Mouse (Mus musculus) intestine, embryonic 15.5 days (tissue): ENCODE data around the gene Nkpd1. TPM values are rescaled to one million over a fixed set of nuclear protein-coding genes. Genes with fewer than 3 reads are reported as not detected.

Source experiments
- ATAC-seq: fragments of 200-750 bp; cut with Nextera tagmentation; 2 replicates; pipeline ENCODE4 v1.8.0; 2017; ENCODE audit warnings: moderate TSS enrichment, moderate library complexity
- H3K27ac ChIP-seq: fragments of 300-500 bp; sonication (generic); 2 replicates; pipeline ENCODE4 v1.5.1; 2015; ENCODE audit warnings: mild to moderate bottlenecking, inconsistent platforms
- H3K27me3 ChIP-seq: fragments of 300-500 bp; sonication (generic); replicated peaks from 2 replicates; pipeline ENCODE4 v1.6.1; 2015; ENCODE audit warnings: inconsistent platforms
- H3K36me3 ChIP-seq: fragments of 300-500 bp; sonication (generic); 2 replicates; pipeline ENCODE4 v1.6.1; 2015; ENCODE audit warnings: inconsistent platforms
- H3K4me1 ChIP-seq: fragments of 300-500 bp; sonication (generic); replicated peaks from 2 replicates; pipeline ENCODE4 v1.6.1; 2015; ENCODE audit warnings: inconsistent platforms
- H3K4me2 ChIP-seq: fragments of 300-500 bp; sonication (generic); replicated peaks from 2 replicates; pipeline ENCODE4 v1.6.1; 2015; ENCODE audit warnings: mild to moderate bottlenecking, inconsistent platforms
- H3K4me3 ChIP-seq: fragments of 300-500 bp; sonication (generic); replicated peaks from 2 replicates; pipeline ENCODE4 v1.5.1; 2015; ENCODE audit warnings: inconsistent platforms
- H3K9ac ChIP-seq: fragments of 300-500 bp; sonication (generic); 2 replicates; pipeline ENCODE4 v1.6.1; 2015; ENCODE audit warnings: inconsistent platforms
- H3K9me3 ChIP-seq: fragments of 300-500 bp; sonication (generic); 2 replicates; pipeline ENCODE4 v1.6.1; 2016; ENCODE audit warnings: inconsistent platforms
- WGBS: fragments of 180-500 bp; shearing (Covaris S2); methylation state at CpG from one replicate; pipeline ENCODE4 v1.1.7; 2015; 5-methylcytosine and 5-hydroxymethylcytosine counted together
- polyA plus RNA-seq: library from polyadenylated mRNA; unstranded; fragments of >200 nt; fragmentation: Nextera tagmentation; extraction: Ambion mirVana; gene quantifications from 2 replicates; pipeline ENCODE4 v1.2.1, GENCODE M21; 2015

The Nkpd1 gene
- polyA plus RNA-seq, 1 experiment from 2014 or later = 0.10 TPM

- H3K9ac ChIP-seq = no peak overlapping the region
- no peak overlapping the region for H3K27ac ChIP-seq
- H3K9me3 ChIP-seq = no peaks in the 10 kb centered on the region
- H3K4me1 ChIP-seq = peaks cover 47% of the 10 kb centered on the region
- WGBS = 87% methylated on average over 2 of the region's 2 CpGs
- no peaks in the 10 kb centered on the region for H3K27me3 ChIP-seq
- no peak overlapping the region for H3K4me3 ChIP-seq
- ATAC-seq = no peak
- 0 out of 2 replicates have a peak, but pooled peaks cover 5% of the 10 kb centered on the region for H3K36me3 ChIP-seq
- no peak overlapping the region for H3K4me2 ChIP-seq
Observed at GRCm38 (mm10) chr7:19557086-19557485, 39.4 kb downstream of the Nkpd1 start.

GRCm38 (mm10) chr7:19557982-19558900 is 40.6 kb downstream of the Nkpd1 start:
- H3K9ac ChIP-seq = no peak overlapping the region
- peaks cover 41% of the 10 kb centered on the region for H3K4me1 ChIP-seq
- H3K27ac ChIP-seq = 0 out of 2 replicates have a peak overlapping the region, but pooled peaks have one; percentile 13
- no peaks in the 10 kb centered on the region for H3K27me3 ChIP-seq
- 91% methylated on average over 6 of the region's 6 CpGs for WGBS
- 0 out of 2 replicates have a peak, but pooled peaks cover 5% of the 10 kb centered on the region for H3K36me3 ChIP-seq
- H3K4me2 ChIP-seq = no peak overlapping the region
- H3K9me3 ChIP-seq = no peaks in the 10 kb centered on the region
- ATAC-seq = no peak
- H3K4me3 ChIP-seq = no peak overlapping the region

GRCm38 (mm10) chr7:19558965-19559364 is 41.3 kb downstream of the Nkpd1 start:
- 48% methylated on average over 2 of the region's 2 CpGs for WGBS
- Histone ChIP-seq H3K4me2 (no peak overlapping the region), H3K27me3 (no peaks in the 10 kb centered on the region), H3K36me3 (0 out of 2 replicates have a peak, but pooled peaks cover 4% of the 10 kb centered on the region), H3K9me3 (no peaks in the 10 kb centered on the region), H3K27ac (0 out of 2 replicates have a peak overlapping the region, but pooled peaks have one; percentile 13), H3K9ac (no peak overlapping the region), H3K4me1 (peaks cover 45% of the 10 kb centered on the region), H3K4me3 (no peak overlapping the region)
- ATAC-seq = no peak

GRCm38 (mm10) chr7:19560491-19561260 is 43.0 kb downstream of the Nkpd1 start:
- Histone ChIP-seq H3K4me2 (peak overlapping the region; percentile 78), H3K27ac (0 out of 2 replicates have a peak overlapping the region, but pooled peaks have one; percentile 92), H3K9me3 (no peaks in the 10 kb centered on the region), H3K36me3 (peaks cover 15% of the 10 kb centered on the region), H3K27me3 (no peaks in the 10 kb centered on the region), H3K4me3 (peak overlapping the region; percentile 96), H3K4me1 (peaks cover 45% of the 10 kb centered on the region), H3K9ac (peak overlapping the region; percentile 98)
- 13% methylated on average over 11 of the region's 11 CpGs for WGBS
- ATAC-seq = no peak

GRCm38 (mm10) chr7:19561431-19561764 is 43.8 kb downstream of the Nkpd1 start:
- H3K9me3 ChIP-seq = no peaks in the 10 kb centered on the region
- no peaks in the 10 kb centered on the region for H3K27me3 ChIP-seq
- peak overlapping the region; percentile 98 for H3K9ac ChIP-seq
- H3K36me3 ChIP-seq = peaks cover 16% of the 10 kb centered on the region
- ATAC-seq = no peak
- H3K4me2 ChIP-seq = peak overlapping the region; percentile 78
- H3K27ac ChIP-seq = peak overlapping the region; percentile 92
- 0% methylated on average over 11 of the region's 11 CpGs for WGBS
- H3K4me3 ChIP-seq = peak overlapping the region; percentile 96
- peaks cover 45% of the 10 kb centered on the region for H3K4me1 ChIP-seq

- ATAC-seq = peak; percentile 92
- Histone ChIP-seq H3K9me3 (no peaks in the 10 kb centered on the region), H3K4me3 (peak overlapping the region; percentile 96), H3K9ac (peak overlapping the region; percentile 98), H3K27me3 (no peaks in the 10 kb centered on the region), H3K4me1 (peaks cover 40% of the 10 kb centered on the region), H3K27ac (peak overlapping the region; percentile 92), H3K36me3 (peaks cover 19% of the 10 kb centered on the region), H3K4me2 (peak overlapping the region; percentile 78)
- under 1% methylated on average over 101 of the region's 102 CpGs for WGBS
Observed at GRCm38 (mm10) chr7:19561765-19562642, 44.4 kb downstream of the Nkpd1 start.

- peak; percentile 39; the same call in 1 of the 2 replicates for ATAC-seq
- WGBS = 2% methylated on average over 19 of the region's 19 CpGs
Observed at GRCm38 (mm10) chr7:19562643-19563410, 45.2 kb downstream of the Nkpd1 start, which contains the start of gene Ppp1r37. Gene Ppp1r37 (minus strand): TSS chr7:19563076.

GRCm38 (mm10) chr7:19563884-19564283 is 46.2 kb downstream of the Nkpd1 start:
- Histone ChIP-seq H3K9ac (0 out of 2 replicates have a peak overlapping the region, but pooled peaks have one; percentile 8), H3K27me3 (no peaks in the 10 kb centered on the region), H3K4me1 (peaks cover 26% of the 10 kb centered on the region), H3K9me3 (no peaks in the 10 kb centered on the region), H3K27ac (no peak overlapping the region), H3K4me3 (no peak overlapping the region), H3K4me2 (no peak overlapping the region), H3K36me3 (peaks cover 19% of the 10 kb centered on the region)
- 84% methylated on average over 3 of the region's 3 CpGs for WGBS
- ATAC-seq = no peak

More at GRCm38 (mm10) chr7:19562643-19563410, 45.2 kb downstream of the Nkpd1 start, which contains the start of gene Ppp1r37:
- Histone ChIP-seq H3K27ac (peak within 1 kb of the TSS; percentile 92), H3K4me2 (peak within 1 kb of the TSS; percentile 78), H3K9ac (peak within 1 kb of the TSS; percentile 98), H3K9me3 (no peaks in the 10 kb centered on the region), H3K4me1 (peaks cover 33% of the 10 kb centered on the region), H3K4me3 (peak within 1 kb of the TSS; percentile 96), H3K27me3 (no peaks in the 10 kb centered on the region), H3K36me3 (peaks cover 19% of the 10 kb centered on the region)

- peaks cover 24% of the 10 kb centered on the region for H3K36me3 ChIP-seq
- no peak overlapping the region for H3K4me3 ChIP-seq
- no peak for ATAC-seq
- H3K4me1 ChIP-seq = peaks cover 22% of the 10 kb centered on the region
- H3K27me3 ChIP-seq = no peaks in the 10 kb centered on the region
- H3K9ac ChIP-seq = no peak overlapping the region
- 90% methylated on average over 4 of the region's 4 CpGs for WGBS
- H3K9me3 ChIP-seq = no peaks in the 10 kb centered on the region
- no peak overlapping the region for H3K27ac ChIP-seq
- no peak overlapping the region for H3K4me2 ChIP-seq
Observed at GRCm38 (mm10) chr7:19564455-19564854, 46.8 kb downstream of the Nkpd1 start.

GRCm38 (mm10) chr7:19565803-19566202 is 48.2 kb downstream of the Nkpd1 start:
- no peaks in the 10 kb centered on the region for H3K27me3 ChIP-seq
- no peak overlapping the region for H3K4me3 ChIP-seq
- H3K4me1 ChIP-seq = peaks cover 9% of the 10 kb centered on the region
- no peak overlapping the region for H3K27ac ChIP-seq
- ATAC-seq = no peak
- H3K9ac ChIP-seq = no peak overlapping the region
- no peak overlapping the region for H3K4me2 ChIP-seq
- no peaks in the 10 kb centered on the region for H3K9me3 ChIP-seq
- 95% methylated on average over 2 of the region's 2 CpGs for WGBS
- peaks cover 32% of the 10 kb centered on the region for H3K36me3 ChIP-seq

GRCm38 (mm10) chr7:19567426-19567825 is 49.8 kb downstream of the Nkpd1 start:
- no peak overlapping the region for H3K4me3 ChIP-seq
- no peak overlapping the region for H3K27ac ChIP-seq
- no peaks in the 10 kb centered on the region for H3K27me3 ChIP-seq
- 91% methylated on average over 8 of the region's 8 CpGs for WGBS
- H3K36me3 ChIP-seq = peaks cover 32% of the 10 kb centered on the region
- no peaks in the 10 kb centered on the region for H3K9me3 ChIP-seq
- no peak overlapping the region for H3K9ac ChIP-seq
- no peak for ATAC-seq
- H3K4me2 ChIP-seq = no peak overlapping the region
- H3K4me1 ChIP-seq = peaks cover 19% of the 10 kb centered on the region
